Mouse (Mus musculus) limb, embryonic 12.5 days (tissue): ENCODE results near the gene Tubb5. TPM values are rescaled to one million over a fixed set of nuclear protein-coding genes. Genes with fewer than 3 reads are reported as not detected.
"Not testable (repeated sequence)": the region's sequence is repeated elsewhere in the genome, so short reads cannot be mapped to it uniquely, and the experiment has no call there.

ENCODE experiments used
- ATAC-seq: fragments of 200-750 bp; cut with Nextera tagmentation; 2 replicates; pipeline ENCODE4 v1.8.0; 2017; ENCODE audit warnings: low read depth, moderate TSS enrichment; ENCODE audit not compliant: insufficient number of reproducible peaks, insufficient read depth, low FRiP score, low TSS enrichment
- H3K27ac ChIP-seq: fragments of 300-500 bp; sonication (generic); 2 replicates; pipeline ENCODE4 v1.5.1; 2016; ENCODE audit warnings: mild to moderate bottlenecking, moderate library complexity
- H3K27me3 ChIP-seq: fragments of 300-500 bp; sonication (generic); 2 replicates; pipeline ENCODE4 v1.6.1; 2016; ENCODE audit warnings: mild to moderate bottlenecking, moderate library complexity
- H3K36me3 ChIP-seq: fragments of 300-500 bp; sonication (generic); 2 replicates; pipeline ENCODE4 v1.6.1; 2016; ENCODE audit warnings: mild to moderate bottlenecking, moderate library complexity
- H3K4me1 ChIP-seq: fragments of 300-500 bp; sonication (generic); replicated peaks from 2 replicates; pipeline ENCODE4 v1.6.1; 2016
- H3K4me2 ChIP-seq: fragments of 300-500 bp; sonication (generic); 2 replicates; pipeline ENCODE4 v1.6.1; 2016; ENCODE audit warnings: mild to moderate bottlenecking, moderate library complexity
- H3K4me3 ChIP-seq: fragments of 300-500 bp; sonication (generic); replicated peaks from 2 replicates; pipeline ENCODE4 v1.5.1; 2016; ENCODE audit warnings: mild to moderate bottlenecking
- H3K9ac ChIP-seq: fragments of 300-500 bp; sonication (generic); replicated peaks from 2 replicates; pipeline ENCODE4 v1.6.1; 2016; ENCODE audit warnings: mild to moderate bottlenecking, moderate library complexity
- H3K9me3 ChIP-seq: fragments of 300-500 bp; sonication (generic); 2 replicates; pipeline ENCODE4 v1.6.1; 2016; ENCODE audit warnings: mild to moderate bottlenecking, moderate library complexity
- WGBS: fragments of 180-500 bp; shearing (Covaris S2); methylation state at CpG from one replicate; pipeline ENCODE4 v1.1.7; 2016; 5-methylcytosine and 5-hydroxymethylcytosine counted together
- polyA plus RNA-seq: library from polyadenylated mRNA; unstranded; fragments of >200 nt; fragmentation: Nextera tagmentation; extraction: Ambion mirVana; gene quantifications from 2 replicates; pipeline ENCODE4 v1.2.1, GENCODE M21; 2016

Tubb5 gene
- polyA plus RNA-seq, 1 experiment from 2014 or later, result 1,215 TPM

- Histone ChIP-seq H3K27ac (no peak overlapping the region), H3K4me3 (no peak overlapping the region), H3K4me2 (no peak overlapping the region), H3K36me3 (peaks cover 41% of the 10 kb centered on the region), H3K4me1 (peaks cover 11% of the 10 kb centered on the region), H3K9me3 (no peaks in the 10 kb centered on the region), H3K9ac (no peak overlapping the region), H3K27me3 (no peaks in the 10 kb centered on the region)
- no peak for ATAC-seq
- 77% methylated on average over 2 of the region's 2 CpGs for WGBS
These were observed 21.7 kb upstream of the Tubb5 start for GRCm38 (mm10) chr17:35859835-35860234.

DNA sequence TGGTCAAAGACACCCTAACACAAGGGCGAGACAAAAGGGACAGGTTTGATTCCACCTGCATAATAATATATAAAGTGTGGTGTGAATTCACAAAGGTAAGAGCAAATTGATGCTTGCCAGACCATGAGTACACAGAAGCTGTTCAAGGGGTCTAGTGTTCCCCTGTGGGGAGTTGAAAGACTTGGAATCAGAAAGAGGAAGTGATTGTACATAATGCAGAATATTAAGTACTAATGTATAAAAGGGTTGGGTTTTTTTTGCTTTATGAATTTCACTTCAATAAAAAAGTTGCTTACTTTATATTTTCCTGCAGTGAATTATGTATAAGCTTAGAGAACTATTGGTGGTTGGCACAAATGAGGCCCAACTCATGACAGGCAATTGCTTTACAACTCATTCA is 21.3 kb upstream of the Tubb5 start:
- no peak for ATAC-seq
- no peak overlapping the region for H3K9ac ChIP-seq
- H3K4me3 ChIP-seq, result no peak overlapping the region
- peaks cover 6% of the 10 kb centered on the region for H3K4me1 ChIP-seq
- H3K27me3 ChIP-seq, result no peaks in the 10 kb centered on the region
- no peak overlapping the region for H3K27ac ChIP-seq
- H3K4me2 ChIP-seq, result no peak overlapping the region
- 98% methylated on average over 1 of the region's 1 CpGs for WGBS
- H3K36me3 ChIP-seq, result peaks cover 42% of the 10 kb centered on the region
- no peaks in the 10 kb centered on the region for H3K9me3 ChIP-seq

- 87% methylated on average over 3 of the region's 3 CpGs for WGBS
- peaks cover 94% of the 10 kb centered on the region for H3K36me3 ChIP-seq
- H3K4me2 ChIP-seq, result no peak overlapping the region
- no peaks in the 10 kb centered on the region for H3K4me1 ChIP-seq
- no peak overlapping the region for H3K27ac ChIP-seq
- H3K27me3 ChIP-seq, result no peaks in the 10 kb centered on the region
- no peak overlapping the region for H3K4me3 ChIP-seq
- ATAC-seq, result no peak
- H3K9ac ChIP-seq, result no peak overlapping the region
- H3K9me3 ChIP-seq, result no peaks in the 10 kb centered on the region
These were observed 12.9 kb upstream of the Tubb5 start for GRCm38 (mm10) chr17:35850974-35851373.

GRCm38 (mm10) chr17:35848112-35848511 is 10.0 kb upstream of the Tubb5 start:
- ATAC-seq, result no peak
- Histone ChIP-seq H3K4me3 (no peak overlapping the region), H3K27me3 (no peaks in the 10 kb centered on the region), H3K27ac (no peak overlapping the region), H3K36me3 (peaks cover 87% of the 10 kb centered on the region), H3K4me1 (peaks cover under 1% of the 10 kb centered on the region; the same call in 1 of the 2 replicates), H3K4me2 (no peak overlapping the region), H3K9me3 (no peaks in the 10 kb centered on the region), H3K9ac (no peak overlapping the region)
- 71% methylated on average over 1 of the region's 1 CpGs for WGBS

- H3K27ac ChIP-seq, result no peak overlapping the region
- no peaks in the 10 kb centered on the region for H3K27me3 ChIP-seq
- H3K9ac ChIP-seq, result no peak overlapping the region
- ATAC-seq, result no peak
- peaks cover 43% of the 10 kb centered on the region for H3K36me3 ChIP-seq
- H3K4me3 ChIP-seq, result no peak overlapping the region
- no peaks in the 10 kb centered on the region for H3K9me3 ChIP-seq
- WGBS, result 93% methylated on average over 3 of the region's 3 CpGs
- peaks cover 17% of the 10 kb centered on the region for H3K4me1 ChIP-seq
- no peak overlapping the region for H3K4me2 ChIP-seq
These were observed 5.4 kb upstream of the Tubb5 start for GRCm38 (mm10) chr17:35843514-35843913.

DNA sequence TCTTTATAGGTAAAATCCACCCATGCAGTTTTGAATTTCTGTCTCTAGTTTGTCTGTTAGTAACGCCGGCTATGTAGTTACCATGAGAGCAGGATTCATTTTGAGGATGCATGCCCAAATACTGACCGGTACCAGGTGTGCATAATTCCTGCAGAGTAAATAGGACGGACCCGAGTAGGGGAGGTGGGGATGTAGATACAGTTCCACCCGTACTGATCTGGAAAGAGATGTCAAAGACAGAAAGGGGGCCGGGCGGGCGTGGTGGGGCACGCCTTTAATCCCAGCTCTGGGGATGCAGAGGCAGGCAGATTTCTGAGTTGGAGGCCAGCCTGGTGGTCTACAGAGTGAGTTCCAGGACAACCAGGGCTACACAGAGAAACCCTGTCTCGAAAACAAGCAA is 3.9 kb upstream of the Tubb5 start:
- H3K9ac ChIP-seq, result peak overlapping the region; percentile 70
- peaks cover 17% of the 10 kb centered on the region for H3K4me1 ChIP-seq
- peak overlapping the region; percentile 59 for H3K4me3 ChIP-seq
- H3K27me3 ChIP-seq, result no peaks in the 10 kb centered on the region
- no peaks in the 10 kb centered on the region for H3K9me3 ChIP-seq
- peaks cover 28% of the 10 kb centered on the region for H3K36me3 ChIP-seq
- peak overlapping the region; percentile 76 for H3K4me2 ChIP-seq
- H3K27ac ChIP-seq, result peak overlapping the region; percentile 86
- ATAC-seq, result no peak
- WGBS, result 24% methylated on average over 11 of the region's 11 CpGs

GRCm38 (mm10) chr17:35841076-35841950 is 3.2 kb upstream of the Tubb5 start, which contains the start of gene Mdc1:
Gene Mdc1, plus strand, starts transcription at chr17:35841515.
- Histone ChIP-seq H3K27me3 (no peaks in the 10 kb centered on the region), H3K27ac (peak within 1 kb of the TSS; percentile 86), H3K9ac (peak within 1 kb of the TSS; percentile 70), H3K4me1 (peaks cover 17% of the 10 kb centered on the region), H3K9me3 (no peaks in the 10 kb centered on the region), H3K36me3 (peaks cover 27% of the 10 kb centered on the region), H3K4me2 (peak within 1 kb of the TSS; percentile 76), H3K4me3 (peak within 1 kb of the TSS; percentile 59)
- WGBS, result under 1% methylated on average over 59 of the region's 59 CpGs
- ATAC-seq, result peak; percentile 89

- Histone ChIP-seq H3K9me3 (no peaks in the 10 kb centered on the region), H3K27ac (no peak overlapping the region), H3K4me3 (peak overlapping the region; percentile 59), H3K4me1 (peaks cover 23% of the 10 kb centered on the region), H3K36me3 (peaks cover 27% of the 10 kb centered on the region), H3K9ac (no peak overlapping the region), H3K27me3 (no peaks in the 10 kb centered on the region), H3K4me2 (peak overlapping the region; percentile 37)
- ATAC-seq, result no peak
- 56% methylated on average over 14 of the region's 14 CpGs for WGBS
These were observed 2.5 kb upstream of the Tubb5 start for GRCm38 (mm10) chr17:35840561-35840960.

DNA sequence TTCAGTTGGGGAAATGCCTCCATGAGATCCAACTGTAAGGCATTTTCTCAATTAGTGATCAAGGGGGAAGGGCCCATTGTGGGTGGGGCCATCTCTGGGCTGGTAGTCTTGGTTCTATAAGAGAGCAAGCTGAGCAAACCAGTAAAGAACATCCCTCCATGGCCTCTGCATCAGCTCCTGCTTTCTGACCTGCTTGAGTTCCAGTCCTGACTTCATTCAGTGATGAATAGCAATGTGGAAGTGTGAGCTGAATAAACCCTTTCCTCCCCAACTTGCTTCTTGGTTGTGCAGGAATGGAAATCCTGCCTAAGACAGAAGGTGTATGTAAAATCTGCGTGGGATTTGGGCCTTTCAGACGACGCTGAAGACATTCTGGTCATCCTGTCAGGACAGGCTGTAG is 896 bp upstream of the Tubb5 start:
- Histone ChIP-seq H3K36me3 (peaks cover 28% of the 10 kb centered on the region), H3K27ac (peak overlapping the region; percentile 99), H3K4me3 (peak overlapping the region; percentile 81), H3K4me2 (peak overlapping the region; percentile 60), H3K9ac (peak overlapping the region; percentile 96), H3K4me1 (peaks cover 37% of the 10 kb centered on the region)
- WGBS, result 55% methylated on average over 3 of the region's 3 CpGs
- not testable (repeated sequence) for H3K9me3 ChIP-seq, ATAC-seq, H3K27me3 ChIP-seq

DNA sequence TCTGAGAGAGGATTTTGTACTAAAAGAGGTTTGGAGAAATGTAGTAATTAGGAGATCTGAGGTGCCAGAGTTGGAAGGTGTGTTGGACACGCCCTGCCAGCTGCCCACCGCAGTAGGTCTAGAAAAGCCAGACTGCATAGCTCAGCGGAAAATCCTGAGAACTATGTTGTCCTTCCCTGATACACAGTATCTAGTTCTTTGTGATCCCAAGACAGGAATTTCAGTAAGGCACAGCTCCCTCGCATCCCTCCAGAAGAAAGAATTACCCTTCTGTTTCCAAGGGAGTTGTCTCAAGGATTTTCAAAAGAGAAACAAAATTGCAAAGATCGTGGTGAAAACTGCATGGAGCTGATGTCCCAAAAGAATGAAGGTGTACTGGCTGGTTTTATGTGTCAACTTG is 464 bp upstream of the Tubb5 start:
- H3K4me2 ChIP-seq, result peak overlapping the region; percentile 60
- H3K9ac ChIP-seq, result peak overlapping the region; percentile 96
- peaks cover 32% of the 10 kb centered on the region for H3K36me3 ChIP-seq
- peak overlapping the region; percentile 81 for H3K4me3 ChIP-seq
- WGBS, result 2% methylated on average over 5 of the region's 5 CpGs
- ATAC-seq, result no peak
- H3K4me1 ChIP-seq, result peaks cover 40% of the 10 kb centered on the region
- no peaks in the 10 kb centered on the region for H3K9me3 ChIP-seq
- no peaks in the 10 kb centered on the region for H3K27me3 ChIP-seq
- H3K27ac ChIP-seq, result peak overlapping the region; percentile 99

- peaks cover 43% of the 10 kb centered on the region for H3K36me3 ChIP-seq
- H3K4me2 ChIP-seq, result peak overlapping the region; percentile 74
- peak overlapping the region; percentile 96 for H3K9ac ChIP-seq
- peaks cover 36% of the 10 kb centered on the region for H3K4me1 ChIP-seq
- 0 out of 2 replicates have a peak, but pooled peaks have one; percentile 0 for ATAC-seq
- peak overlapping the region; percentile 81 for H3K4me3 ChIP-seq
- no peaks in the 10 kb centered on the region for H3K27me3 ChIP-seq
- under 1% methylated on average over 18 of the region's 18 CpGs for WGBS
- H3K27ac ChIP-seq, result peak overlapping the region; percentile 99
- no peaks in the 10 kb centered on the region for H3K9me3 ChIP-seq
These were observed 619 bp downstream of the Tubb5 start for GRCm38 (mm10) chr17:35837487-35837886.
